In genomic region chr17:31297521-31297939, GRCm38 (mm10) we compare ENCODE assay signal across 8 mouse cellular contexts. TPM values are rescaled to one million over a fixed set of nuclear protein-coding genes. Genes with fewer than 3 reads are reported as not detected.
DNase-seq lines count a peak whose midpoint lies in the region; ATAC-seq and TF ChIP-seq lines count a peak whose summit lies in the region.

No protein-coding gene starts in this region.

- H3K9me3 ChIP-seq in forebrain, embryonic 15.5 days: no peaks in the 10 kb centered on the region
- H3K9me3 ChIP-seq in hindbrain, embryonic 14.5 days (ENCODE audit: control insufficient read depth, low read length): no peaks in the 10 kb centered on the region
- no peaks in the 10 kb centered on the region for H3K9me3 ChIP-seq in liver, embryonic 14.5 days (ENCODE audit: control insufficient read depth, low read length)
- H3K9me3 ChIP-seq in neural tube, embryonic 15.5 days (replicated peaks): no peaks in the 10 kb centered on the region

- TF ChIP-seq EP300 in liver, embryonic 14.5 days (IDR thresholded peaks at IDR 0.05; ENCODE audit: low read depth): no peak

- H3K4me2 ChIP-seq in forebrain, embryonic 15.5 days (replicated peaks): peak overlapping the region; percentile 99
- H3K4me2 ChIP-seq in hindbrain, embryonic 14.5 days (replicated peaks): peak overlapping the region; percentile 95
- H3K4me2 ChIP-seq in liver, embryonic 14.5 days (ENCODE audit: low read depth): peak overlapping the region; percentile 96
- H3K4me2 ChIP-seq in neural tube, embryonic 15.5 days: peak overlapping the region; percentile 97

- peaks cover 25% of the 10 kb centered on the region for H3K4me1 ChIP-seq in forebrain, embryonic 15.5 days
- H3K4me1 ChIP-seq in hindbrain, embryonic 14.5 days (replicated peaks; ENCODE audit: control insufficient read depth, insufficient read depth, low read length): peaks cover 21% of the 10 kb centered on the region
- peaks cover 0 to 8% of the 10 kb centered on the region in 2 experiments; a peak in 3 of 4 replicates for H3K4me1 ChIP-seq in liver, embryonic 14.5 days (replicated peaks; ENCODE audit: control insufficient read depth in 2 of 2, insufficient read depth in 2 of 2, low read length in 1 of 2)
- peaks cover 38% of the 10 kb centered on the region for H3K4me1 ChIP-seq in neural tube, embryonic 15.5 days

- H3K27ac ChIP-seq in forebrain, embryonic 15.5 days (replicated peaks): no peak overlapping the region
- no peak overlapping the region for H3K27ac ChIP-seq in hindbrain, embryonic 14.5 days
- H3K27ac ChIP-seq in liver, embryonic 14.5 days: no peak overlapping the region
- H3K27ac ChIP-seq in neural tube, embryonic 15.5 days (replicated peaks): no peak overlapping the region

- no peaks in the 10 kb centered on the region for H3K36me3 ChIP-seq in forebrain, embryonic 15.5 days
- H3K36me3 ChIP-seq in hindbrain, embryonic 14.5 days (replicated peaks; ENCODE audit: control insufficient read depth, insufficient read depth): no peaks in the 10 kb centered on the region
- H3K36me3 ChIP-seq in liver, embryonic 14.5 days (replicated peaks; ENCODE audit: control insufficient read depth, insufficient read depth, low read depth): no peaks in the 10 kb centered on the region
- H3K36me3 ChIP-seq in neural tube, embryonic 15.5 days: no peaks in the 10 kb centered on the region

- no peak for TF ChIP-seq CTCF in liver, embryonic 14.5 days (IDR thresholded peaks at IDR 0.05; ENCODE audit: low read depth)

- H3K27me3 ChIP-seq in forebrain, embryonic 15.5 days: no peaks in the 10 kb centered on the region
- no peaks in the 10 kb centered on the region for H3K27me3 ChIP-seq in hindbrain, embryonic 14.5 days (ENCODE audit: control insufficient read depth, insufficient read depth, low read length)
- H3K27me3 ChIP-seq in liver, embryonic 14.5 days (ENCODE audit: control insufficient read depth, insufficient read depth, low read length): no peaks in the 10 kb centered on the region
- H3K27me3 ChIP-seq in neural tube, embryonic 15.5 days (replicated peaks): no peaks in the 10 kb centered on the region

- H3K4me3 ChIP-seq in forebrain, embryonic 15.5 days: peak overlapping the region; percentile 77
- peak overlapping the region; percentile 68 for H3K4me3 ChIP-seq in hindbrain, embryonic 14.5 days (replicated peaks; ENCODE audit: low read length)
- peak overlapping the region in 1 of 2 experiments; percentile 66; a peak in 1 of 4 replicates for H3K4me3 ChIP-seq in liver, embryonic 14.5 days (ENCODE audit: insufficient read depth in 1 of 2, low read depth in 2 of 2, low read length in 2 of 2)
- peak overlapping the region; percentile 55 for H3K4me3 ChIP-seq in neural tube, embryonic 15.5 days (replicated peaks)

- WGBS in forebrain, embryonic 15.5 days: 4% methylated on average over 7 of the region's 7 CpGs
- WGBS in hindbrain, embryonic 14.5 days: 10% methylated on average over 7 of the region's 7 CpGs
- WGBS in liver, embryonic 14.5 days (ENCODE audit: insufficient replicate concordance): 11% methylated on average over 7 of the region's 7 CpGs
- WGBS in neural tube, embryonic 15.5 days: 11% methylated on average over 7 of the region's 7 CpGs

- H3K9ac ChIP-seq in forebrain, embryonic 15.5 days (replicated peaks): no peak overlapping the region
- peak overlapping the region; percentile 87 for H3K9ac ChIP-seq in hindbrain, embryonic 14.5 days
- H3K9ac ChIP-seq in liver, embryonic 14.5 days (replicated peaks): no peak overlapping the region
- peak overlapping the region; percentile 70; the same call in 1 of the 2 replicates for H3K9ac ChIP-seq in neural tube, embryonic 15.5 days (replicated peaks)

- ATAC-seq in forebrain, embryonic 15.5 days (replicated peaks): no peak
- ATAC-seq in hindbrain, embryonic 14.5 days (ENCODE audit: low FRiP score): no peak
- no peak for ATAC-seq in liver, embryonic 14.5 days (ENCODE audit: insufficient read depth)
- no peak for ATAC-seq in neural tube, embryonic 15.5 days (ENCODE audit: low FRiP score)

- DNase-seq in ovary, postnatal 14 days (ENCODE audit: low spot score): peak; percentile 56
- DNase-seq in ovary, adult 18-20 months (ENCODE audit: low spot score): no peak
- DNase-seq in hindbrain, embryonic 14.5 days (ENCODE audit: low spot score): no peak
- no peak for DNase-seq in liver, embryonic 14.5 days (ENCODE audit: low read depth in 3 of 3, low spot score in 3 of 3)
- no peak for DNase-seq in urinary bladder, postnatal 4 days (ENCODE audit: low spot score in 2 of 2)
- DNase-seq in cerebellum, adult 11-12 months: no peak

RNA-seq across cellular contexts. Expression of gene Slc37a1, which starts 10.9 kb away (rescaled TPM):
- 12.5 and 14.9 TPM in 2 replicates for polyA plus RNA-seq in forebrain, embryonic 15.5 days (2015; fragmentation: Nextera tagmentation; extraction: Ambion mirVana)
- 10.4 and 11.6 TPM in 2 replicates for polyA plus RNA-seq in hindbrain, embryonic 14.5 days (2014; fragmentation: Nextera tagmentation; extraction: Ambion mirVana)
- 1.9 and 2.3 TPM in 2 replicates for polyA plus RNA-seq in liver, embryonic 14.5 days (2012; rRNA removed)
- polyA plus RNA-seq in liver, embryonic 14.5 days (2014; fragmentation: Nextera tagmentation; extraction: Ambion mirVana): 1.2 and 1.9 TPM in 2 replicates
- 9.0 and 10.9 TPM in 2 replicates for polyA plus RNA-seq in neural tube, embryonic 15.5 days (2015; fragmentation: Nextera tagmentation; extraction: Ambion mirVana)

RNA-seq across cellular contexts. Expression of gene Rsph1, which starts 20.3 kb away (rescaled TPM):
- polyA plus RNA-seq in forebrain, embryonic 15.5 days (2015; fragmentation: Nextera tagmentation; extraction: Ambion mirVana): 4.0 and 6.7 TPM in 2 replicates
- polyA plus RNA-seq in hindbrain, embryonic 14.5 days (2014; fragmentation: Nextera tagmentation; extraction: Ambion mirVana): 3.5 and 5.0 TPM in 2 replicates
- polyA plus RNA-seq in liver, embryonic 14.5 days (2012; rRNA removed): 0.04 and 0.08 TPM in 2 replicates
- 0.14 and 0.22 TPM in 2 replicates for polyA plus RNA-seq in liver, embryonic 14.5 days (2014; fragmentation: Nextera tagmentation; extraction: Ambion mirVana)
- polyA plus RNA-seq in neural tube, embryonic 15.5 days (2015; fragmentation: Nextera tagmentation; extraction: Ambion mirVana): 3.4 and 3.9 TPM in 2 replicates

Comparison
In these comparisons a context has a peak if more than half of its experiments do, and no peak if none do; other contexts are left out.
1. H3K9ac ChIP-seq: peak in hindbrain, embryonic 14.5 days (single experiment) and neural tube, embryonic 15.5 days (single experiment); none in forebrain, embryonic 15.5 days (single experiment) and liver, embryonic 14.5 days (single experiment).
2. Peak in every context shown above with its lines, with median percentiles within 50 percentile points of each other: H3K4me2 ChIP-seq.